Mouse (Mus musculus) R1 (cell line): ENCODE data around the gene Zfp729a.
"Not testable (repeated sequence)": the region's sequence is repeated elsewhere in the genome, so short reads cannot be mapped to it uniquely, and the experiment has no call there.

Experiments
- DNase-seq: peaks from one replicate; pipeline ENCODE4 v3.0.0-alpha.2; 2018; ENCODE audit warnings: low read depth, low spot score

Zfp729a gene

DNA sequence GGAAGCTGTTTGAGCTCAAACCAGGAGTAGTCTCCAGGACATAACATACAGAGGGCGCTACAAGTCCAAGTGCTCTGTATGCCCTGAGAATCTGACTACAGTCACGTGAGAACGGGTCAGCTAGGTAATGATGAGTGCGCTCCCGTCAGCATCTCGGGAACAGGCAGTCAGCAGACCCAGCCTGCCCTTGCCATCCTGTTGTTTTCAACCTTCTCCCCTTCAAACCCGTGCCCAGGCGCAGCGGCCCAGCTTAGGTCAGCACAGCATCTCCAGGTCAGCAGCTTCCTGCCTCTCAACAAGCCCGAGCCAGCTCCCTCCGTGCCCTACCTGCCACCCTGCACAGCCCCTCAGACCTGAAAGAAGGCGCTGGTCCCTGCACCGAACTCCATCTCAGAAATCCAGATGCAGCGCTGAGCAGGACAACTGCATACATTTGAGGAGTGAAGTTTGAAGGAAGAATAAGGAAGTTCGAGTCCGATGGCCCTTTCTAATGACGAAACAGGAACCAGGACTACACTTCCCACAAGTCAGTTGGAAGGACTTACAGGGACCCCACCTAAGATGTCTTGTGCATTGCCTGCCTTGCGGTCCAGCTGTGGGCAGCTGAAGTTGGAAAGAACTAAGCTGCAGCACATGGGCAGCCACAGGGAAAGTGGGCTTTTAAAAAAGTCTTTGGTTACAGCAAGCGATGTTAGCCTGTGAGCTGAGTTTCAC, at the start of gene Zfp729a, which contains the start of gene Gm49345:
Gene Zfp729a (minus strand): TSS at position 498 of the 714 bp plus-strand sequence.
Gene Gm49345 (minus strand): TSS at position 476 of the 714 bp plus-strand sequence.
- DNase-seq: peak; percentile 94

DNA sequence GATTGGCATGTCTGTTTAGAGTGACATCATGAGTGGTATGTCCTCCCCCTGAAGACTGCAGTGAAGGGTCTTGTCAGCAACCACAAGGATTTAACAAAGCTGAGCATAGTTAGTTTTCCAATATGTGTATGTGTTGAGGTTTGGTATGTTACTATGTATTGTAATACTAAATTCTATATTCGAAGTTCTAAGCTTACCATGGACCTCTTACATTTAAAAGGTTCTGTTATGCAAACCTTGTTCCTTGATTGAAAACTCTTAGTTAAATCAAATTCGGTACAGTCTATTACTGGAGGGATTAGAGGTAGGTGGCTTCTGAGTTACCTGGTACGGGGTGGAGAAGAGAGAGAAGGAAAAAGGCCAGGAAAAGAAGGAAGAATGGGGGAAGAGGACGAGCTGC, 49.4 kb upstream of the Zfp729a start, which contains the start of gene Zfp738:
Gene Zfp738 (minus strand): TSS at position 101 of the 400 bp plus-strand sequence.
- DNase-seq: no peak

DNA sequence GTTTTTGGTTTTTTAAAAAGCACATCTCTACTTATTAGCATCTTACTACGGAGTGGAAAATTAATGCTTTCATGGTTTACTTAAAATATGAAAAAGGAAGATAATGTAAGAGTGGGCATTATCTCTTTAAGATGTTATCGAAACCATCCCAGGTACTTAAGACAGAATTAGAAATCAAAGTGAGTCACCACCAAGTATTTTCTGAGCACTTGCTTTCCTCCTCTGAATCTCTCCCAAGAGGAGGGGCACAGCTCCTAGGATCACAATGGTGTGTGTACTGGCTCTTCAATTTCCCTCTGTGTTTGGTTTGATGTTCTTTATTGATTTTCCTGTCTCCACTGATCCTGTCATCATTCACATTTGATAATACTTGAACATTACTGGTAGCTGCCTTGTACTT, 46.2 kb upstream of the Zfp729a start:
- DNase-seq: not testable (repeated sequence)

DNA sequence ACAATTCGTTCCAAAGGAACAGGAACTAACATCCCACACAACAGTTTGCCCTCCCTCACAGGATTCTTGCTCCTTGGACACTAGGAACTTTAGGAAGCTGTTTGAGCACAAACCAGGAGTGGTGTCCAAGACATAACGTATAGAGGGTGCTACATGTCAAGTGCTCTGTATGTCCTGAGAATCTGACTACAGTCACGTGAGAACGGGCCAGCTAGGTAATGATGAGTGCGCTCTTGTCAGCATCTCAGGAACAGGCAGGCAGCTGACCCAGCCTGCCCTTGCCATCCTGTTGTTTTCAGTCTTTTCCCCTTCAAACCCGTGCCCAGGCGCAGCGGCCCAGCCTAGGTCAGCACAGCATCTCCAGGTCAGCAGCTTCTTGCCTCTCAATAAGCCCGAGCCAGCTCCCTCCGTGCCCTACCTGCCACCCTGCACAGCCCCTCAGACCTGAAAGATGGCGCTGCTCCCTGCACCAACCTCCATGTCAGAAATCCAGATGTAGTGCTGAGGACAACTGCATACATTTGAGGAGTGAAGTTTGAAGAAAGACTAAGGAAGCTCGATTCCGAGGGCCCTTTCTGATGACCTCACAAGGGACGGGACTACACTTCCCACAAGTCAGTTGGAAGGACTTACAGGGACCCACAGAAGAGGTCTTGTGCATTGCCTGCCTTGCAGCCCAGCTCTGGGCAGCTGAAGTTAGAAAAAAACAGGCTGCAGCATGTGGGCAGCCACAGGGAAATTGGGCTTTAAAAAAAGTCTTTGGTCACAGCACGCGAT, 45.6 kb upstream of the Zfp729a start:
- peak; percentile 96 for DNase-seq

DNA sequence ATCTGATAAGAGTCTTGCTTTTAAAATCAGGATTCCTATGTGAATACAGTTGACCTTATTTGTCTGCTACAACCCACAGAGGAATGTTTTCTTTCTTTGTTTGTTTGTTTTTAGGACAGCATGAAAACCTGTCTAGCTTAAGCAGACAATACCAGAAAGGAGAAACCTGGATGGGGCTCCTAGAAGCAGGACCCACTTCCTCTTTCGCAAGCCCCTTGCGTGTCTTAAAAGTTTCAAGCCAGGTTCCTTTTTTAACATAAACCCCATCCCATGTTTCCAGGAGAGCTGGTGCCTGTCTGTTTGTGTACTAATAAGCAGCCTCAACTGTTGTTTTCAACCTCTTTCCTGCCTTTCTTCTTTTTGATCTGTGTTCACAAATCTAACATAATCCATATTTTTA, 37.3 kb upstream of the Zfp729a start:
- DNase-seq: no peak

DNA sequence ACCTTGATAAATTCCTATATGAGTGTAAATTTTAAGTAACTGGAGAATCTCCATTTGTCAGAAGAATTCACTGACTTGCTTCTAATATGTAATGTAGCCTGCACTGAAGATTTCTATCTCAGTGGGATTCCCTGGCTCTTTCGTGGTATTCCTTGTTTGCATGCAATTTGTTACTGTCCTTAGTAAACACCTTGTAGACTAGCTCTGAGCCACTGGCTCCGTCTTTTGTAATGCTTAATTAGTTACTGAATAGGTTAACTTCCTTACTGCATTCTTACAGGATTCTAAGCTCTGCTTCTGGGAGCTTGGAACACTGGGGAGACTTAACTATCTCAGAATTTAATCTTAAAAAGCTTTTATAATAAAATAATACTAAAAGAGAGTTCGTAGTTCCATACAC, 14.9 kb upstream of the Zfp729a start:
- DNase-seq: peak; percentile 90

DNA sequence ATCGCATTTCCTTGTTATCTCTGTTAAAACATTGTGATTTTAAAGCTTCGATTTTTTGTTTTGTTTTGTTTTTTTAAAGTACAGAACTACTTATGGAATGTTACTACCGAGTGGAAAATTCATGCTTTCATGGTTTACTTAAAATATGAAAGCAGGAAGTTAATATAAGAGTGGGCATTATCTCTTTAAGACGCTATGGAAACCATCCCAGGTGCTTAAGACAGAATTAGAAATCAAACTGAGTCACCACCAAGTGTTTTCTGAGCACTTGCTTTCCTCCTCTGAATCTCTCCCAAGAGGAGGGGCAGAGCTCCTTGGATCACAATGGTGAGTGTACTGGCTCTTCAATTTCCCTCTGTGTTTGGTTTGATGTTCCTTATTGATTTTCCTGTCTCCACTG, 27.5 kb downstream of the Zfp729a start:
- DNase-seq: no peak

DNA sequence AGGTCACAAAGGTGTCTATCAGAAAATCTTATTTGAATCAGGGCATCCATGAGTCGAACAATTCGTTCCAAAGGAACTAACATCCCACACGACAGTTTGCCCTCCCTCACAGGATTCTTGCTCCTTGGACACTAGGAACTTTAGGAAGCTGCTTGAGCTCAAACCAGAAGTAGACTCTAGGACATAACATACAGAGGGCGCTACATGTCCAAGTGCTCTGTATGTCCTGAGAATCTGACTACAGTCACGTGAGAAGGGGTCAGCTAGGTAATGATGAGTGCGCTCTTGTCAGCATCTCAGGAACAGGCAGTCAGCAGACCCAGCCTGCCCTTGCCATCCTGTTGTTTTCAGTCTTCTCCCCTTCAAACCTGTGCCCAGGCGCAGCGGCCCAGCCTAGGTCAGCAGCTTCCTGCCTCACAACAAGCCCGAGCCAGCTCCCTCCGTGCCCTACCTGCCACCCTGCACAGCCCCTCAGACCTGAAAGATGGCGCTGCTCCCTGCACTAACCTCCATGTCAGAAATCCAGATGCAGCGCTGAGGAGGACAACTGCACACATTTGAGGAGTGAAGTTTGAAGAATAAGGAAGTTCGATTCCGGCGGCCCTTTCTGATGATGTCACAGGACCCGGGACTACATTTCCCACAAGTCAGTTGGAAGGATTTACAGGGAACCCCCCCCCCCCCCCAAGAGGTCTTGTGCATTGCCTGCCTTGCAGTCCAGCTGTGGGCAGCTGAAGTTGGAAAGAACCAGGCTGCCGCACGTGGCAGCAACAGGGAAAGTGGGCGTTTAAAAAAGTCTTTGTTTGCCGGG, 28.3 kb downstream of the Zfp729a start, which contains the start of gene Zfp729b:
Gene Zfp729b (minus strand): TSS at position 642 of the 811 bp plus-strand sequence.
- peak; percentile 91 for DNase-seq

DNA sequence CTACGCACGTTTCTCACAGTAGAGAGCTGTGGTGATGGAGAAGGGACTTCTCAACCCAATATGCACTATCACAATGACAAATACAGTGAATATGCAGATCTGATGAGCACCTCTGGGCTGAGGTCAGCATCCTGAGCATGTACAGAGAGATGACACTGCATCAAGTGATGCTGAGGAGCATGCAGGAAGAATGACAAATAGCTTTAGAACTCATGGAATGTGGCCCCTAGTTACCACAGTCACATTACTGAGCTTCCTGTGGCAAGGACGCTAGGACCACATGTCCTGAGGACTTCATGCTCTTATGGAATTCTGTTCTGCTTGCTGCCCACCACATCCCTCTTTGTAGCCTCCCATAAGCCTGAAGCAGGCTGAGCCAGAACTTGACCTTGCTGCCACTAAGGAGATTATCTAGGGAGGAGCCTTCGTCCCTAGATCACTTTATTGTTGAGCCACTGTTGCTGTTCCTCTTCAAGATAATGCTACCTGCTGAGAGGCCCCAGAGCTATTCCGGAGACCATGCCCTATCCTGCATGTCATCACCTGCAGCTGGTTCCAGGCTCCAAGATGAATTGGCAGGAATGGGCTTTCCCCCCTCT, 64.9 kb downstream of the Zfp729a start:
- peak; percentile 60 for DNase-seq
